Mouse (Mus musculus): Measurements from ENCODE around the gene Zfhx3. TPM values are rescaled to one million over a fixed set of nuclear protein-coding genes. Genes with fewer than 3 reads are reported as not detected.

Zfhx3 gene
- total RNA-seq, 2 experiments from 2014 or later: 2.1 to 10.9 TPM

GRCm38 (mm10) chr8:108424337-108424736 lies 481.9 kb downstream of the Zfhx3 start:
- no peak for ATAC-seq (ENCODE audit: poor library complexity, severe bottlenecking)

GRCm38 (mm10) chr8:108433321-108433720 lies 490.9 kb downstream of the Zfhx3 start:
- ATAC-seq (ENCODE audit: poor library complexity, severe bottlenecking): no peak

- no peak for ATAC-seq (ENCODE audit: poor library complexity, severe bottlenecking)
These were observed 492.1 kb downstream of the Zfhx3 start for GRCm38 (mm10) chr8:108434510-108434909.

- no peak for ATAC-seq (ENCODE audit: poor library complexity, severe bottlenecking)
These were observed 493.9 kb downstream of the Zfhx3 start for GRCm38 (mm10) chr8:108436336-108436735.

- no peak for ATAC-seq (ENCODE audit: poor library complexity, severe bottlenecking)
These were observed 494.9 kb downstream of the Zfhx3 start for GRCm38 (mm10) chr8:108437316-108437830.

GRCm38 (mm10) chr8:108440476-108440875 lies 498.0 kb downstream of the Zfhx3 start:
- no peak for ATAC-seq (ENCODE audit: poor library complexity, severe bottlenecking)

- ATAC-seq (ENCODE audit: poor library complexity, severe bottlenecking): no peak
These were observed 508.4 kb downstream of the Zfhx3 start for GRCm38 (mm10) chr8:108450847-108451246.

GRCm38 (mm10) chr8:108454561-108455311 lies 512.3 kb downstream of the Zfhx3 start:
- ATAC-seq (ENCODE audit: poor library complexity, severe bottlenecking): no peak

GRCm38 (mm10) chr8:108466653-108467052 lies 524.2 kb downstream of the Zfhx3 start:
- no peak for ATAC-seq (ENCODE audit: poor library complexity, severe bottlenecking)

GRCm38 (mm10) chr8:108467172-108468035 lies 525.0 kb downstream of the Zfhx3 start:
- no peak for ATAC-seq (ENCODE audit: poor library complexity, severe bottlenecking)

- ATAC-seq (ENCODE audit: poor library complexity, severe bottlenecking): no peak
These were observed 527.8 kb downstream of the Zfhx3 start for GRCm38 (mm10) chr8:108470269-108470668.

GRCm38 (mm10) chr8:108474556-108474955 lies 532.1 kb downstream of the Zfhx3 start:
- no peak for ATAC-seq (ENCODE audit: poor library complexity, severe bottlenecking)

- ATAC-seq (ENCODE audit: poor library complexity, severe bottlenecking): no peak
These were observed 535.7 kb downstream of the Zfhx3 start for GRCm38 (mm10) chr8:108478131-108478530.

GRCm38 (mm10) chr8:108480141-108480540 lies 537.7 kb downstream of the Zfhx3 start:
- ATAC-seq (ENCODE audit: poor library complexity, severe bottlenecking): no peak

- ATAC-seq (ENCODE audit: poor library complexity, severe bottlenecking): no peak
These were observed 538.8 kb downstream of the Zfhx3 start for GRCm38 (mm10) chr8:108481167-108481815.

- no peak for ATAC-seq (ENCODE audit: poor library complexity, severe bottlenecking)
These were observed 553.7 kb downstream of the Zfhx3 start for GRCm38 (mm10) chr8:108496101-108496500.

- peak; percentile 35; the same call in 1 of the 2 replicates for ATAC-seq (ENCODE audit: poor library complexity, severe bottlenecking)
These were observed 564.3 kb downstream of the Zfhx3 start for GRCm38 (mm10) chr8:108506779-108507178.

- no peak for ATAC-seq (ENCODE audit: poor library complexity, severe bottlenecking)
These were observed 565.3 kb downstream of the Zfhx3 start for GRCm38 (mm10) chr8:108507769-108508168.

GRCm38 (mm10) chr8:108510641-108511325 lies 568.3 kb downstream of the Zfhx3 start:
- ATAC-seq (ENCODE audit: poor library complexity, severe bottlenecking): no peak

- ATAC-seq (ENCODE audit: poor library complexity, severe bottlenecking): no peak
These were observed 575.7 kb downstream of the Zfhx3 start for GRCm38 (mm10) chr8:108518116-108518515.

All from megakaryocyte, adult 5-6 weeks (primary cell).